Mouse (Mus musculus) ovary, postnatal 36 days (tissue): Measurements from ENCODE around the gene Cnnm4.
A peak's percentile ranks its signal among the peaks of the same experiment; 100 is the strongest.

Experiments used
- DNase-seq: peaks from one replicate; pipeline ENCODE4 v3.0.0; 2022; ENCODE audit warnings: low spot score, mixed read lengths

Cnnm4 gene

GRCm38 (mm10) chr1:36542925-36543324, 71.5 kb downstream of the Cnnm4 start:
- no peak for DNase-seq

- DNase-seq: no peak
These were observed 74.0 kb downstream of the Cnnm4 start for GRCm38 (mm10) chr1:36545382-36545781.

GRCm38 (mm10) chr1:36545845-36546600, 74.6 kb downstream of the Cnnm4 start:
- no peak for DNase-seq

- peak; percentile 96 for DNase-seq
These were observed 75.6 kb downstream of the Cnnm4 start, which contains the start of gene Ankrd39 for GRCm38 (mm10) chr1:36546888-36547471. TSS of gene Ankrd39 (minus strand) at chr1:36547445.

- peak; percentile 65 for DNase-seq
These were observed 76.7 kb downstream of the Cnnm4 start for GRCm38 (mm10) chr1:36547981-36548598.

GRCm38 (mm10) chr1:36548771-36549170, 77.4 kb downstream of the Cnnm4 start:
- no peak for DNase-seq

- DNase-seq: no peak
These were observed 78.1 kb downstream of the Cnnm4 start for GRCm38 (mm10) chr1:36549491-36549890.

GRCm38 (mm10) chr1:36550075-36550863, 78.8 kb downstream of the Cnnm4 start:
- no peak for DNase-seq

- no peak for DNase-seq
These were observed 80.5 kb downstream of the Cnnm4 start for GRCm38 (mm10) chr1:36551904-36552303.

GRCm38 (mm10) chr1:36552506-36552905, 81.1 kb downstream of the Cnnm4 start:
- no peak for DNase-seq

- no peak for DNase-seq
These were observed 83.4 kb downstream of the Cnnm4 start for GRCm38 (mm10) chr1:36554633-36555399.

GRCm38 (mm10) chr1:36555798-36556395, 84.5 kb downstream of the Cnnm4 start:
- DNase-seq: no peak

- peak; percentile 92 for DNase-seq
These were observed 85.4 kb downstream of the Cnnm4 start for GRCm38 (mm10) chr1:36556553-36557456.

GRCm38 (mm10) chr1:36557457-36558011, 86.1 kb downstream of the Cnnm4 start:
- peak; percentile 89 for DNase-seq
